Mouse (Mus musculus): Measurements from ENCODE around the gene Gm17387. TPM values are rescaled to one million over a fixed set of nuclear protein-coding genes. Genes with fewer than 3 reads are reported as not detected.
"Not testable (repeated sequence)": the region's sequence is repeated elsewhere in the genome, so short reads cannot be mapped to it uniquely, and the experiment has no call there.

Gene Gm17387
- polyA plus RNA-seq, 1 experiment from 2014 or later, result not detected

GRCm38 (mm10) chr7:141021489-141022449, 7.2 kb upstream of the Gm17387 start:
- 85% methylated on average over 14 of the region's 14 CpGs for WGBS
- Histone ChIP-seq H3K9me3 (replicated peaks) (no peaks in the 10 kb centered on the region), H3K27ac (no peak overlapping the region), H3K4me3 (no peak overlapping the region), H3K36me3 (no peaks in the 10 kb centered on the region), H3K4me1 (peaks cover 8% of the 10 kb centered on the region), H3K27me3 (ENCODE audit: low read depth, poor library complexity, severe bottlenecking) (no peaks in the 10 kb centered on the region)
- DNase-seq (ENCODE audit: low spot score), result no peak

- Histone ChIP-seq H3K9me3 (replicated peaks) (no peaks in the 10 kb centered on the region), H3K36me3 (no peaks in the 10 kb centered on the region), H3K4me3 (no peak overlapping the region), H3K4me1 (peaks cover 8% of the 10 kb centered on the region), H3K27me3 (ENCODE audit: low read depth, poor library complexity, severe bottlenecking) (no peaks in the 10 kb centered on the region), H3K27ac (peak overlapping the region; percentile 10; the same call in 1 of the 2 replicates)
- no peak for DNase-seq (ENCODE audit: low spot score)
- 42% methylated on average over 6 of the region's 6 CpGs for WGBS
Observed at GRCm38 (mm10) chr7:141024865-141025838, 3.8 kb upstream of the Gm17387 start.

GRCm38 (mm10) chr7:141026097-141026739, 2.7 kb upstream of the Gm17387 start:
- no peaks in the 10 kb centered on the region for H3K36me3 ChIP-seq
- 59% methylated on average over 6 of the region's 6 CpGs for WGBS
- H3K4me1 ChIP-seq, result peaks cover 8% of the 10 kb centered on the region
- H3K27me3 ChIP-seq (ENCODE audit: low read depth, poor library complexity, severe bottlenecking), result no peaks in the 10 kb centered on the region
- no peak overlapping the region for H3K4me3 ChIP-seq
- DNase-seq (ENCODE audit: low spot score), result no peak
- H3K27ac ChIP-seq, result no peak overlapping the region
- H3K9me3 ChIP-seq (replicated peaks), result no peaks in the 10 kb centered on the region

DNA sequence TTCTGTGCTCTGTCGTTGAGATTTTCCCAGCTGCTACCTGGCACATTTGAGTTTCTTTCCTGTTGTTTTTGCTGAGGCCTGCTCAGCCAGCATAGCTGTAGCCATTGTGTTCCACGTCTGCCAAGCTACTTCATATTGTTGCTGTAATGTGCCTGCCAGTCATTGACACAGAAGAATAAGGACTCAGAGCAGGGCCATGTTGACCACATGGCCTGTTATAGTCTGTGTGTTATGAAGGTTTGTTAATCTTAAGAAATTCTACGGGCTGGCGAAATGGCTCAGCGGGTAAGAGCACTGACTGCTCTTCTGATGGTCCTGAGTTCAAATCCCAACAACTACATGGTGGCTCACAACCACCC, 2.2 kb upstream of the Gm17387 start:
- Histone ChIP-seq H3K27me3 (ENCODE audit: low read depth, poor library complexity, severe bottlenecking) (no peaks in the 10 kb centered on the region), H3K4me1 (peaks cover 8% of the 10 kb centered on the region), H3K9me3 (replicated peaks) (no peaks in the 10 kb centered on the region), H3K36me3 (no peaks in the 10 kb centered on the region), H3K4me3 (no peak overlapping the region), H3K27ac (no peak overlapping the region)
- DNase-seq (ENCODE audit: low spot score), result no peak
- WGBS, result 72% methylated on average over 5 of the region's 5 CpGs

DNA sequence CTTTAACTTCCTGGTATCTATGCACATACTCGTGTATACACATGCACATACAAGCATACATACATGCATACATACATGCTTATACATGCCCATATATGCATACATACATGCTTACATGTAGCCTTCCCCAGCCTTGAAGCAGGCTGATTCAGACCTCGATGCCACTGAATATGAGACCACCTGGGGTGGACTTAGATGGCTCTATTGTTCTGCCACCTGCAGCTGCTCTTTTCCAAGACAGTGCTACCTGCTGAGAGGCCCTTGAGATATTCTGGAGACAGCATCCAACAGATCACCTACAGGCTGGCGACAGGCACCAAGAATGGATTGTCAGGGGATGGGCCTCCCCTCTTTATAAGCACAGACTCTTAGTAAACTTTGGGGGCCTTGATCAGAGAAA, 1.5 kb downstream of the Gm17387 start:
- no peaks in the 10 kb centered on the region for H3K9me3 ChIP-seq (replicated peaks)

DNA sequence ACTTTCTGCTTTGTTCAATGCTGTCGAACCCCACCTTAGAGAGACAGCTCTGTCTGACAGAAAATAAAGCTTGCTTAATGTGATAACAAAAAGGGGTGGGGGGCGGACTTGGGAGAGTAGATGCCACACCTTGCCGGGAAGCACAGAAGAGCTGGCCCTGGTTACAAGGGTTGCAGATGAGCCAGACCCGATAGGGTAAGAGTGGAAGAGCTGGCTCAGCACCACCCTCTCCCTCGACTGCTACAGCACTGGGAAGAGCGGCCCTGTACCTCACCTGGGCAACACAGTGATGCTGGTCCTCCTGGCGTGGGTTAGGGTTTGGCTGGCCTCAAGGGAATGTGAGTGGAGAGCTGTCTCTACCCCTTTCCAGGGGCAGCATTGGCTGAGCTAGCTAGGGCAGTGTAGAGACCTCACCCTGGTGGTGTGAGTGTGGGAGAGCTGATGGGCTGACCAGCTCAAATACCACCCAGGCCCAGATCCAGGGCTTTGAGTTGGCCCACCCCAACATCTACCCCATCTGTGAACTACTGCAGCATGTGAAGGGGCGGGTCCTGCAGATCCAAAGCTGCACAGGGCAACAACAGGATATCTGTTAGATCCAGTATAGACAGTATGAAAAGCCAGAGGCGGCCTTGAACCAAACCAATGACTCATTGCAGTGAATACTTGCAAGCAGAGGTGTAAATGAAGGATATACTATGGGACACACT, 3.7 kb downstream of the Gm17387 start:
- Histone ChIP-seq H3K36me3 (no peaks in the 10 kb centered on the region), H3K4me1 (peaks cover 9% of the 10 kb centered on the region), H3K9me3 (replicated peaks) (no peaks in the 10 kb centered on the region), H3K27me3 (ENCODE audit: low read depth, poor library complexity, severe bottlenecking) (no peaks in the 10 kb centered on the region), H3K27ac (no peak overlapping the region), H3K4me3 (no peak overlapping the region)
- 82% methylated on average over 9 of the region's 9 CpGs for WGBS
- DNase-seq (ENCODE audit: low spot score), result no peak

More for the DNA sequence above, 1.5 kb downstream of the Gm17387 start:
- Histone ChIP-seq H3K36me3 (no peaks in the 10 kb centered on the region), H3K27ac (no peak overlapping the region), H3K4me3 (no peak overlapping the region), H3K27me3 (ENCODE audit: low read depth, poor library complexity, severe bottlenecking) (no peaks in the 10 kb centered on the region), H3K4me1 (peaks cover 10% of the 10 kb centered on the region)
- 67% methylated on average over 3 of the region's 3 CpGs for WGBS
- no peak for DNase-seq (ENCODE audit: low spot score)

- DNase-seq (ENCODE audit: low spot score); H3K9me3 ChIP-seq (replicated peaks); H3K4me3 ChIP-seq; H3K27me3 ChIP-seq (ENCODE audit: low read depth, poor library complexity, severe bottlenecking); H3K27ac ChIP-seq; H3K36me3 ChIP-seq: not testable (repeated sequence)
- WGBS, result 84% methylated on average over 1 of the region's 2 CpGs
- H3K4me1 ChIP-seq, result peaks cover 16% of the 10 kb centered on the region
Observed at GRCm38 (mm10) chr7:141036624-141037023, 7.7 kb downstream of the Gm17387 start.

GRCm38 (mm10) chr7:141038090-141039032, 9.4 kb downstream of the Gm17387 start:
- Histone ChIP-seq H3K4me3 (no peak overlapping the region), H3K36me3 (no peaks in the 10 kb centered on the region), H3K9me3 (replicated peaks) (no peaks in the 10 kb centered on the region), H3K4me1 (peaks cover 21% of the 10 kb centered on the region), H3K27ac (no peak overlapping the region), H3K27me3 (ENCODE audit: low read depth, poor library complexity, severe bottlenecking) (no peaks in the 10 kb centered on the region)
- no peak for DNase-seq (ENCODE audit: low spot score)
- WGBS, result 77% methylated on average over 20 of the region's 21 CpGs

GRCm38 (mm10) chr7:141039386-141040107, 10.6 kb downstream of the Gm17387 start:
- H3K4me3 ChIP-seq, result no peak overlapping the region
- DNase-seq (ENCODE audit: low spot score), result no peak
- H3K36me3 ChIP-seq, result no peaks in the 10 kb centered on the region
- H3K4me1 ChIP-seq, result peaks cover 18% of the 10 kb centered on the region
- H3K27ac ChIP-seq, result no peak overlapping the region
- no peaks in the 10 kb centered on the region for H3K9me3 ChIP-seq (replicated peaks)
- no peaks in the 10 kb centered on the region for H3K27me3 ChIP-seq (ENCODE audit: low read depth, poor library complexity, severe bottlenecking)
- WGBS, result 91% methylated on average over 4 of the region's 4 CpGs

GRCm38 (mm10) chr7:141040867-141041606, 12.1 kb downstream of the Gm17387 start:
- peaks cover 18% of the 10 kb centered on the region for H3K4me1 ChIP-seq
- 50% methylated on average over 6 of the region's 9 CpGs for WGBS
- H3K27me3 ChIP-seq (ENCODE audit: low read depth, poor library complexity, severe bottlenecking), result no peaks in the 10 kb centered on the region
- no peaks in the 10 kb centered on the region for H3K9me3 ChIP-seq (replicated peaks)
- no peak overlapping the region for H3K4me3 ChIP-seq
- H3K36me3 ChIP-seq, result no peaks in the 10 kb centered on the region
- H3K27ac ChIP-seq, result peak overlapping the region; percentile 11; the same call in 1 of the 2 replicates
- DNase-seq (ENCODE audit: low spot score), result no peak
